Mouse (Mus musculus) fat pad, adult 2 months (tissue): Measurements from ENCODE around the gene Armc2.

Experiments
- DNase-seq: peaks from one replicate; pipeline ENCODE4 v3.0.0-alpha.2; 2011; ENCODE audit warnings: low read depth, low spot score; ENCODE audit errors: extremely low read depth

Armc2 gene

DNA sequence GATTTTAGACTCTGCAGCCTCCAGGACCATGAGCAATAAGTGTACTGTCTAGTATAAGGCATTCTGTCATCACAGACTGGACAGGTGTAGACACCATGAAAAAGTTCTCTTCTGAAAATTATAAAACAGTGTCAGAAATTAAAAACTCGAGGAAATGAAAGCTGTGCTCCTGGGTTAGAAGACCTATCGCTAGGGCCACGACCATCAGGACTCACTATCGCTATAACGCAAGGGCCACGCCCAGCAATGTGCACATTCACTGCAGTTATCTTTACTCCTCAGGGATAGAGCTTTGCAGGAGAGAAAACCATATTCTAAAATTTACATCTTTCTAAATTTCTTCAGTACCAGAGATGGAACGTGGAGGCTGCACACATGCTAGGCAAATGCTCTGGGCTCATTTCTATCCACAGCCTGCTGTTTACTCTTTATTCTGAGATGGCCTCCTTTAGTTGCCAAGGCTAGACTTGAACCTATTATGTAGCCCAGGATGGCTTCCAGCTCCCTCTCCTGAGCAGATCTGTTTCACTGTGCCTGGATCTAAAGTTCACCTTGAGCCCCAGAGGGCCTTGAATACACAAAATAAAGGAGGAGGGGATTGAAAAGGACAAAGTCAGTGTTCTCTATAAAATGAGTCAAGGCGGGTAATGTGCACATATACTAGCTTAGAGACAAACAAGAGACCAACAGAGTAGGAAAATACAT, 105.8 kb downstream of the Armc2 start:
- no peak for DNase-seq

DNA sequence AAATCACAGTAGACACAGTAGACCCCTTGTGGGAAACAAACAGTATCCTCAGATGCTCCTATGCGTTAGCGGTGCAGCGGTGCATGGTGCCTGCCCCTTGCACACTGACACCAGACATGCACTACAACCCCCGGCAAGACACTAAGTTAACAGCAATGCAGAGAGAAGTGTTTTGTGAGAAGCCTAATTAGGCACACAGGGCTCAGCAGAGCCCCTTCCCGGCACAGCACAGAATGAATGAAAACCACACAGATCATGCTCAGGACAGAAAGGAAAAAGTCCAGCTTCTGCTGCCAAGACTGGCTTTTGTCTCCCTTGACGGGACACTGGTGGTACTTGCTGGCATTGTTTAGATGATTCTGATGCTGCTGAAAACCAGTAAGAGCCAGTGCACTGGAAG, 109.3 kb downstream of the Armc2 start:
- DNase-seq = no peak

- DNase-seq = no peak
Measured at GRCm38 (mm10) chr10:41907950-41908349, 110.3 kb downstream of the Armc2 start.

DNA sequence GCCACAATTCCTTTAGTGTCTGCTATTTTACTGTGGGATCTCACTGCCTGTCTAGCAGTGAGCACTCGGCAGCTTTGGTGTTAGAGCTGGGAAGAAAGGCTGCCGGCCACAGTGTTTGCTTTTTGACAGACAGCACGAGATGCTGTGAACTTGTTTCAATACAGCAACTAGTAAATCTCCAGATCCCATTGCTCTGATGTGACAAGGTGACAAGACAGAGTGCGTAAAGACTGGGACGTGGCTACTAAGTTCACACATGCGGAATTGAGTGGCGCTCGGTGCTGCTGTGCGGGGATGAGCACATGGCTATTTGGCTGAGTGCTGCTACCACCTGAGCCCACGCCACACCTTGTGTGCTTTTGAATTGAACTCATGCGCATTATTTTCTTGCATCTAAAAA, 110.8 kb downstream of the Armc2 start:
- no peak for DNase-seq

GRCm38 (mm10) chr10:41901864-41902263, 116.4 kb downstream of the Armc2 start:
- no peak for DNase-seq

DNA sequence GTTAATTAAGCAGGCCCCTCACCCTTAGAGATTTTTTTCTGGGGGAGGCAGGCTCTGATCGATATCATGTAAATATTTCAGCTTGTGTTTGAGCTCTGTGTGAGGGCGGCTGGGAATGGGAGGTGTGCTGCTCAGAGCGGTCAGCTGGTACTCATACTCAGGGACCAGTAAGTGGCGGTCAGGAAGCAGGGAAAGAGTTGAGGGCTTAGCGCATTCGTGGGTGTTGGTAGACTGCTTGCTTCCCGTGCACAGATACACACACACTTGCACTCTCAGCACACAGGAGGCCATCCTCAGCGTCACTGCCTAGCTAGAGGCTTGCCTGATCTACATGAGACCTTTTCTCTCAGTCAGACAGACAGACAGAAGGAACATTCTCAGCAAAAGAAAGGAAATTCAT, 116.8 kb downstream of the Armc2 start:
- DNase-seq = no peak

- no peak for DNase-seq
Measured at GRCm38 (mm10) chr10:41896865-41897264, 121.4 kb downstream of the Armc2 start.

- no peak for DNase-seq
Measured at GRCm38 (mm10) chr10:41896425-41896824, 121.8 kb downstream of the Armc2 start.

- peak; percentile 98 for DNase-seq
Measured at GRCm38 (mm10) chr10:41893433-41894411, 124.5 kb downstream of the Armc2 start.

GRCm38 (mm10) chr10:41891312-41891711, 126.9 kb downstream of the Armc2 start:
- no peak for DNase-seq

GRCm38 (mm10) chr10:41890537-41890936, 127.7 kb downstream of the Armc2 start:
- DNase-seq = peak; percentile 86

DNA sequence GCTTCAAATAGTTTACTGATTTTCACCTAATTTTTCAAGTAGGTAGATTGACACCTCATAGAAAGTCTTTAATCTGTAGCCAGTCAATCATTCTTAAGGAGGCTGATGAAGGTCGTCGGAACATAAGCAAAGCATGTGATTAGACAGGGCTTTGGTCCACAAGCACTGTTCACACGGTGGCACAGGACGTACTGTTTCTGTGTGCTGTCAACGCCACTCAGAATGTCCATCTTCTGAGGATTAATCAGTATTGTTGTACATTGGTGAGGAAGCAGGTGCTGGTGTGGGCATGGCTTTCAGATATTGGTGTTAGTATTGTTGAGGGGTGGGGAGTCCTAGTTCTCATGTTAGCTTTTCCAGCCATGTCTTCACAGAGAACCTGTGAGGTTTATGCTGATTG, 128.7 kb downstream of the Armc2 start:
- no peak for DNase-seq

GRCm38 (mm10) chr10:41888365-41888941, 129.8 kb downstream of the Armc2 start:
- no peak for DNase-seq

DNA sequence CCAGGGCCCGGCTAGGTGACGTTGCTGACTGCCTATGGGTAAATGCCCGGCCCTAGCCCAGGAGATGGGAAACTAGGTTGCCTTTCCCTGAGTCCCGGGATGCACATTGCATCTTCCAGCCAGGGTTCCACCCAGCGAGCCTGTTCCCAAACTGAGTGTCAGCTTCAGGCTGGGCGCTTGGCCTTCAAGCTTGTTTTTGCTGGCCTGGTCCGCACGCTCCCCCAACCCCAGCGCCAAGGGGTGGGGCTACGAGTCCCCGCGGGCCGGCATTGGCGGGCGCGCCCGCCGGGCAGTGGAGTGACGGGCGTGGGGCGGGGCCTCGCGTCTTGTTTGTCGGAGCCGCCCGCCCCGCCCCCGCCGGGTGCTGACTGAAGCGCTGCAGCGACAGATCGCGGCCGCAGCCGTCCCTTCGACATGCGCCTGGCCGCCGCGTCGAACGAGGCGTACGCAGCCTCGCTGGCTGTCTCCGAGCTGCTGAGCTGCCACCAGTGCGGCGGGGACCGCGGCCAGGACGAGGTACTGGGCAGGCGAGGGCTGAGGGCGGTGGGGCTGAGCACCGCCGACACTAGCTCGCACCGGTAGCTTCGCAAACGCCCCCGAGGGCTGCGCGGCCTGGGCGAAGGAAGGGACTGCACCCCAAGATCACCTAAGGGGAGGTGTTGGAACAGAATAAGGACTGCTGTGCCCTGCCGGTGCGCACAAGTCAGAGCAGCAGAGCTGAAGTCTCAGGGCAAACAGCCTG, 131.0 kb downstream of the Armc2 start:
- no peak for DNase-seq

DNA sequence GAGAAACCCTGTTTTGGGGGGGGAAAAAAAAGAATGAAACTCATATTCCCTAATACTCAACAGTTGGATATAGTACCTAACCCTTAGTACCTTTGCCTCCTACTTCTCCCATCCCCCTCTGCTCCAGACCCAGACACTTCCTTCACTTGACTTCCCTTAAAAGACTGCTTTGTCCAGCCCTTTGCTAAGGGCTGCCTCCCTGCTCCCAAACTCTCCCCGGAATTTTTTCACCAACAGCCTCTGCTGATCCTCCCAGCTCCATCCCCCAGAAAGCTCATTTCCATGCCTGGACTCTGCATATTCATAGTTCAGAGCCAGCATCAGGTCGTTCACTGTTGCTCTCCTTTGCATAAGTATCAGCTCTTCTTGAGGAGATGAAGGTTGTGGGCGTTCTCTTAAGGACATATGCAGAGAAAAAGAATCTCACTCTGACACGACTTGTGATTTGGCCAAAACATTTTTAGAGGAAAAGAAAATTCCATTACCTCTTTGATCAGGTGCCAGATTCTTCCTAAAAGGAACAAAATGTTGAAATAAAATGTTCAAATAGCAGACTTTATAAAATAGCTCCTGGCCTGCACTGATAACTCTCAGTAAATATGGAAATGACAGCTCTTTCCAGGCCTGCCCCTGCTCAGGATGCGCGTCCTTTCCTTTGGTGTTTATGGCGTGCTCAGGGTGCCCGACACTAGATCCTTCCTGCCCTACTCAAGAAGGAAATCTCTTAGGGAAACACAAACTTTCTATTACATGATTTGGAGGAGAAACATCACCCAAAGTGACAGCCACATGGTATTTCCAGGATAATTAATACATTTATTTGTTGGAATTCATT, 134.3 kb downstream of the Armc2 start:
- DNase-seq = no peak

DNA sequence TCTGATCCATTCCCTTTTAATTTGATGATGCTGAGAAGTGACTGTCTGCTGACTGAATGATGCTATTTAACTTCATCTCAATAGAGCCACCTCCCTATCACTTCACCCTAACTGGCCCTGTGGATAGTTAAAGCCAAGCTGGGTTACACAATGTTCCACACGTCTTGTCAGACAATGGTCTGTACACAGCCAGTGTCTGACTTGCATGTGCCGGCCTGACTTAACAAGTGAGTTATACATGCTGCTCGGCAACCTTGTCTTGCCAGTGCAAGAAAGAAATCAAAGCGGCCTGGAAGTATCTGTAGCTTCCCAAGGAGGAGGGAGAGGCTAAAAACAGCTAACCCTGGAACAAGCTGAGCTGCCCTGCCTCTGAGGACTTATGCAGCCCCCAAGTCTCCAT, 136.8 kb downstream of the Armc2 start:
- no peak for DNase-seq

DNA sequence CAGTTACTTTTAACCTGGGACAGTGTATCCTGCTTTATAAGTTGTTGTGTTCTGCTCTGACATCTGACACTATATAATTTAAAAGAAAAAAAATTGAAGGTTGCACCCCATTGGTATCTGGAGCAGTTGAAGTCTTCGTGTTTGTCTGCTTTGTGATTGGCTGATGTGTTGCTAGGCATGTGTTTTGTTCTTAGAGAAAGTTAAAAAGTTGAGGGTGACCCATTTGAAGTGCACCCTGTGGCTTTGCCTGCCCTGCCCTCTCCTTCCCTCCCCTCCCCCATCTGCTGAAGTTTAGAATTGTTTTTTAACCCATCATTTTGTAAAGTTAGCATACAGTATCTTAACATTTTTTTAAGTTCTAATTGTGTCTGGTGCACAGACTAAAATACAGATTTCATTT, 137.5 kb downstream of the Armc2 start:
- DNase-seq = no peak

GRCm38 (mm10) chr10:41880206-41880605, 138.0 kb downstream of the Armc2 start:
- DNase-seq = no peak

DNA sequence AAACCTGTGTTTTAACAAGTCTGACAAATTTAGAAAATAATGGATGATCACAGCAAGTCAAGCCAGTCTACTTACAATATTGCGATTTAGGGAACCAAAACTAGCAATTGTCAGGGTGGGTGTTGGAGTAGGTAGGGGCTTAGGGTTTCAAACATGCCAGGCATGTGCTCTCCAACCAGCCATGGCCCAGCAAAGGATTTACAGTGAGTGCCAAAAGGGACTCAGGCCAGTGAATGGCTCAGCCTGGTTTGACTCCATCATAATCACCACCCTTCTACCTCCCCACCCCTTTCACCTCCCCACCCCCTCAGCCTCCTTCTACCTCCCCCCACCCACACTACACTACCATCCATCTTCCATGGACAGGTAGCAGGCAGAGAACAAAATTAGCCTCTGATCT, 138.6 kb downstream of the Armc2 start:
- no peak for DNase-seq

GRCm38 (mm10) chr10:41878344-41878743, 139.9 kb downstream of the Armc2 start:
- no peak for DNase-seq
